Mouse (Mus musculus) hindbrain, embryonic 15.5 days (tissue): ENCODE data around the gene Cfap97d2. TPM values are rescaled to one million over a fixed set of nuclear protein-coding genes. Genes with fewer than 3 reads are reported as not detected.
A peak's percentile ranks its signal among the peaks of the same experiment; 100 is the strongest.

Experiments used
- ATAC-seq: fragments of 200-750 bp; cut with Nextera tagmentation; 2 replicates; pipeline ENCODE4 v1.8.0; 2017; ENCODE audit warnings: low read depth, moderate number of reproducible peaks, moderate TSS enrichment; ENCODE audit not compliant: low FRiP score
- H3K27ac ChIP-seq: fragments of 300-500 bp; sonication (generic); replicated peaks from 2 replicates; pipeline ENCODE4 v1.5.1; 2015; ENCODE audit warnings: mild to moderate bottlenecking, inconsistent platforms
- H3K27me3 ChIP-seq: fragments of 300-500 bp; sonication (generic); 2 replicates; pipeline ENCODE4 v1.6.1; 2015; ENCODE audit warnings: control low read depth, inconsistent platforms
- H3K36me3 ChIP-seq: fragments of 300-500 bp; sonication (generic); 2 replicates; pipeline ENCODE4 v1.6.1; 2015; ENCODE audit warnings: control low read depth, inconsistent platforms
- H3K4me1 ChIP-seq: fragments of 300-500 bp; sonication (generic); replicated peaks from 2 replicates; pipeline ENCODE4 v1.6.1; 2015; ENCODE audit warnings: control low read depth, inconsistent platforms
- H3K4me2 ChIP-seq: fragments of 300-500 bp; sonication (generic); 2 replicates; pipeline ENCODE4 v1.6.1; 2015; ENCODE audit warnings: moderate library complexity, mild to moderate bottlenecking, inconsistent platforms
- H3K4me3 ChIP-seq: fragments of 300-500 bp; sonication (generic); 2 replicates; pipeline ENCODE4 v1.5.1; 2015; ENCODE audit warnings: mild to moderate bottlenecking, inconsistent platforms
- H3K9ac ChIP-seq: fragments of 300-500 bp; sonication (generic); 2 replicates; pipeline ENCODE4 v1.6.1; 2015; ENCODE audit warnings: inconsistent platforms
- H3K9me3 ChIP-seq: fragments of 300-500 bp; sonication (generic); 2 replicates; pipeline ENCODE4 v1.6.1; 2016; ENCODE audit warnings: control low read depth, inconsistent platforms
- WGBS: fragments of 180-500 bp; shearing (Covaris S2); methylation state at CpG from one replicate; pipeline ENCODE4 v1.1.7; 2015; 5-methylcytosine and 5-hydroxymethylcytosine counted together
- polyA plus RNA-seq: library from polyadenylated mRNA; unstranded; fragments of >200 nt; fragmentation: Nextera tagmentation; extraction: Ambion mirVana; gene quantifications from 2 replicates; pipeline ENCODE4 v1.2.1, GENCODE M21; 2015

Gene Cfap97d2
- polyA plus RNA-seq, 1 experiment from 2014 or later, result 1.3 TPM

DNA sequence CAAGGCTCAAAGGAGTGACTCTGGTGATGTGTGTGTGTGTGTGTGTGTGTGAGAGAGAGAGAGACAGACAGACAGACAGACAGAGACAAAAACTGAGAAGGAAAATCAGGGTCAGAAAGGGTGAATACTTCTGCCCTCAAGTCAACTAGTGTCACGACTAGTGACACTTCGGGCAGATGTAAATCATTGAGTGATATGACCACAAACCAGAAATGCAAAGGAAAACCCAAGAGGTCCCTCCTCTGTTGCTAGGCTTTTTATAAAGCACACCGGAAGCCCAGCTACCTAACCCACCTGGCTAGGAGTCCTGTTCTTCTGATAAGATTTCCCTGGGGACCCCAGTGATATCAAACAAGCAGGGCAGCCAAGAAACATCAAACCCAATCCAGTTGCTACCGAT, 30.6 kb upstream of the Cfap97d2 start:
- H3K27ac ChIP-seq, result peak overlapping the region; percentile 93
- peak overlapping the region; percentile 88 for H3K4me3 ChIP-seq
- no peaks in the 10 kb centered on the region for H3K27me3 ChIP-seq
- no peaks in the 10 kb centered on the region for H3K9me3 ChIP-seq
- H3K4me2 ChIP-seq, result peak overlapping the region; percentile 73
- 70% methylated on average over 4 of the region's 4 CpGs for WGBS
- H3K36me3 ChIP-seq, result no peaks in the 10 kb centered on the region
- H3K9ac ChIP-seq, result peak overlapping the region; percentile 82
- H3K4me1 ChIP-seq, result peaks cover 40% of the 10 kb centered on the region
- ATAC-seq, result no peak

DNA sequence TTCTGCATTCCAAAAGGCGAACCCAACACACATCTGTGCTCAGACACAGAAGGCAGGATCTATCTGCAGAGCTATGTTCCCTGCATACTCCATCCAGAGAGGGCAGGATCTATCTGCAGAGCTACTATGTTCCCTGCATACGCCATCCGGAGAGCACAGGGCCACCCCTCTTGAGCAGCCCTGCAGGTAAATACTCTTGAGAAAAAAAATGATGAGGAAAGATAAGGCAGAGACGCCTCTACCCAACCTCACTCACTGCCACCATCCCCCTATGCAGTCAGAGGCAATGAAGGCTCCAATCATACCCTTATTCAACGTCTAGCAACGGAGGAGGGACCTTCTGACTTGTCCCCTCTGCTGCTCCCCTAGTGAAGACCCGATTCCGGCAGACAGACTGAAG, 30.2 kb upstream of the Cfap97d2 start:
- 34% methylated on average over 8 of the region's 8 CpGs for WGBS
- Histone ChIP-seq H3K4me2 (peak overlapping the region; percentile 73), H3K4me3 (peak overlapping the region; percentile 88), H3K36me3 (no peaks in the 10 kb centered on the region), H3K4me1 (peaks cover 38% of the 10 kb centered on the region), H3K9ac (peak overlapping the region; percentile 82), H3K9me3 (no peaks in the 10 kb centered on the region), H3K27me3 (no peaks in the 10 kb centered on the region), H3K27ac (peak overlapping the region; percentile 93)
- ATAC-seq, result no peak

DNA sequence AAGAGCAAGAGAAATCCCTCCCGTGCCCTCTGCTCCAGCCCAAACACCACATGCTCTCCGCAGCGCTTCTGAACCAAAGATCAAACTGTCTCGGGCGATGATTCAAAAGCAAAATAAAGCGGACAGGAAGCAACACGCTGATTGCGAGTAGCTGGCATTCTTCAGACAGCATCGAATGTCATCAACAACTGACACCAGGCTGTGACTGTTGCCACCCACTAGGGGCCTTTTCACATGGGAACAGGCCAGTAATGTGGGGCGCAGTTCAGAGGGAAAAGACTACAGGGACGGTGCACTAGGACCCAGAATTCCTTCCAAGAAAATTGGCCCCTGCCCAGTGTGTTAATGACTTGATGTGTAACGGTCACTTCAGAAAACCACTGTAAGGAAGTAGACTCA, 29.4 kb upstream of the Cfap97d2 start:
- H3K27me3 ChIP-seq, result no peaks in the 10 kb centered on the region
- H3K36me3 ChIP-seq, result no peaks in the 10 kb centered on the region
- 0% methylated on average over 12 of the region's 12 CpGs for WGBS
- peak; percentile 24; the same call in 1 of the 2 replicates for ATAC-seq
- H3K4me1 ChIP-seq, result peaks cover 38% of the 10 kb centered on the region
- peak overlapping the region; percentile 73 for H3K4me2 ChIP-seq
- H3K9ac ChIP-seq, result peak overlapping the region; percentile 82
- peak overlapping the region; percentile 88 for H3K4me3 ChIP-seq
- H3K27ac ChIP-seq, result peak overlapping the region; percentile 93
- H3K9me3 ChIP-seq, result no peaks in the 10 kb centered on the region

DNA sequence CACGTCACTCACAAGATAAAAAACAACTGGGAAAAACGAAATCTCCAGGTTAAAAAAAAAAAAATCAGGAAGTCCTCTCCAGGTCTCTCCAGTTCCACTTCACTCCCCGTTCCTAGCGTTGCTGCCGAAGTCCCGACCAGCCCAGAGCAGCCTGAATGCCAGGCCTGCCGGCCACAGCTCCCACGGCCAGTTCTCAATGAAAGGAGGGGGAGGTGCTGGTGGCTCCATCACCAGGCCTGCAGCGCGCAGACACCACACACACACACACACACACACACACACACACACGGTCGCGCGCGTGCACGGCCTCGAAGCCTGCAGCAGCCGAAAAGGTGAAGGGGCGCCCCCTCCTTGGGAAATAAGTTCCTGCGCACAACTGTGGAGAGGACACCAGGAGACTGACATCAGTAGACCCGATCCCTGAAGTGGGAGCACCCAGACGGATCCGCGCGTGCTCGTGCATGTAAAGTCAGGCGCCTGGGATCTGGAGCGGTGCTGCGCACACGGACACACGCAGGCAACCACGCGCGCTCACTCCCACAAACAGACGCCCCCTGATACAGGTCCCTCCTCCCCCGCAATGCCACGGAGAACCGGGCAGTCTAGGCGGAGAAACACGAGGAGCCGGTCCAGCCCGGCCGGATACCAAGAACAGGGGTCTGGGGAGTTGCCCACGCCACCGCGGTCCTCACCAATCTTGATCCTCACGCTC, 28.8 kb upstream of the Cfap97d2 start:
- under 1% methylated on average over 47 of the region's 47 CpGs for WGBS
- Histone ChIP-seq H3K27me3 (no peaks in the 10 kb centered on the region), H3K4me3 (peak overlapping the region; percentile 88), H3K36me3 (no peaks in the 10 kb centered on the region), H3K4me2 (peak overlapping the region; percentile 73), H3K27ac (peak overlapping the region; percentile 93), H3K4me1 (peaks cover 38% of the 10 kb centered on the region), H3K9ac (peak overlapping the region; percentile 82), H3K9me3 (no peaks in the 10 kb centered on the region)
- ATAC-seq, result peak; percentile 71

DNA sequence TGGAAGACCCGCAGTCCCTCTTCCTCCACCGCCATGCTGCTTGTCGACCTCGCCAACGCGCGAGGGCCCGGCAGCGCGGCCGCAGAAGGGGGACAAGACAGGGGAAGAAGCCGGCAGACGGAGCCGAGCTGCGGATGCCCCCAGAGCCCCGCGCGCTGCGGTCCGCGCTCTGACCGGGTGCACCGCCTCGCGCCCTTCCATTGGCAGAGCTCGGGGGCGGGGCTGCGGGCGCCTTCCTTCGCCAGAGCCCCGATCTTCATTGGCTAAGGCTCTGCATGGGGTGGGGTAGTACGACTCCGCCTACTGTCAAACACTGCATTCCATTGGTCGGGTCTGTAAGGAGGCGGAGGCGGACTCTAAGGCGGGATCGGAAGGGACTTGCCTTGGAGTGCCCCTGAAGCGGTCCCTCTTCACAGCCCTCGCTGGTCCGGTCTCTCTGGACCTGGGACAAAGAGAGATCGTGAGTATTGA, 28.2 kb upstream of the Cfap97d2 start, which contains the start of gene Rasa3:
Gene Rasa3, minus strand, starts transcription at position 191 of the 471 bp plus-strand sequence.
- Histone ChIP-seq H3K4me1 (peaks cover 38% of the 10 kb centered on the region), H3K9ac (peak within 1 kb of the TSS; percentile 82), H3K9me3 (no peaks in the 10 kb centered on the region), H3K4me2 (peak within 1 kb of the TSS; percentile 73), H3K36me3 (no peaks in the 10 kb centered on the region), H3K27ac (peak within 1 kb of the TSS; percentile 93), H3K4me3 (peak within 1 kb of the TSS; percentile 88), H3K27me3 (no peaks in the 10 kb centered on the region)
- peak; percentile 98 for ATAC-seq
- 0% methylated on average over 40 of the region's 42 CpGs for WGBS

DNA sequence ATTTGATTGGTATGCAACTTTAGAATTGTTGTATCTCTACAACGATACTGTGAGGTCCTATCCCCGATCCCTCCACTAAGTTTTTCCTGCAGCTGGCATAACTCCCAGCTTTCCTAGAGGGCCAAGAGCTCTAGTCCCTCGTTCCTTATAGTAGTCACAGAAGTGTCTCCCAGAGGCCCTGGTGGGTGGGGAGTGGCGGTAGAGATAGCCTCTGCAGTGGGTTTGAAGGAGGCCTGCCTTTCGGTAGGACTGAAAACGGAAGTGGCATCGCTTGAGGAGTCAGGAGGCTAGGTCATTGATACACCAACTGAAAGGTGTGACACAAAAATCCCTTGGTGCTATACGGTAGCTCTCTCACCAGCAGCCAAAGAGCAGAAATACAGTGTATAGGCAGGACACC, 27.5 kb upstream of the Cfap97d2 start:
- Histone ChIP-seq H3K4me1 (peaks cover 34% of the 10 kb centered on the region), H3K9me3 (no peaks in the 10 kb centered on the region), H3K27ac (peak overlapping the region; percentile 93), H3K4me2 (peak overlapping the region; percentile 73), H3K36me3 (no peaks in the 10 kb centered on the region), H3K9ac (peak overlapping the region; percentile 8), H3K4me3 (peak overlapping the region; percentile 88), H3K27me3 (no peaks in the 10 kb centered on the region)
- 40% methylated on average over 8 of the region's 8 CpGs for WGBS
- ATAC-seq, result no peak

DNA sequence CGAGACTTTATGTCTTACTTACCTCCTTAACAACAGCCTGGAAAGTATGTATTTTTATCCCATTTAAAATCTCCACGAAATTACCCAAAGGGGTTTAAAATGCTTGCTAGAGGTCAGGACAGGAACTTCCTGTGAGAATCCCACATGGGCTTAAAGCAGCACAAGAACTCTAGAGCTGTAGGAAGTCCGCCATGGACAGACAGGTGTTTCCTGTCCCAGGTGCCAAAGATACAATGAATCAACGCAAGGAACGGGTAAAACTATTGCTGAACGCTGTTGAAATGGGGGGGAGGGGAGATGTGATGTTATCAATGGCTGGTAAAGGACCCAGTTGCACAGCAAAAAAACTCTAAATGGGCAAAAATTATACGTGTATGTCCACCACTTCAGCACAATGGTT, 21.6 kb upstream of the Cfap97d2 start:
- 78% methylated on average over 7 of the region's 7 CpGs for WGBS
- H3K9ac ChIP-seq, result no peak overlapping the region
- no peaks in the 10 kb centered on the region for H3K27me3 ChIP-seq
- no peak for ATAC-seq
- peaks cover 7% of the 10 kb centered on the region; the same call in 1 of the 2 replicates for H3K4me1 ChIP-seq
- H3K9me3 ChIP-seq, result no peaks in the 10 kb centered on the region
- no peaks in the 10 kb centered on the region for H3K36me3 ChIP-seq
- H3K4me2 ChIP-seq, result no peak overlapping the region
- H3K27ac ChIP-seq, result no peak overlapping the region
- no peak overlapping the region for H3K4me3 ChIP-seq

DNA sequence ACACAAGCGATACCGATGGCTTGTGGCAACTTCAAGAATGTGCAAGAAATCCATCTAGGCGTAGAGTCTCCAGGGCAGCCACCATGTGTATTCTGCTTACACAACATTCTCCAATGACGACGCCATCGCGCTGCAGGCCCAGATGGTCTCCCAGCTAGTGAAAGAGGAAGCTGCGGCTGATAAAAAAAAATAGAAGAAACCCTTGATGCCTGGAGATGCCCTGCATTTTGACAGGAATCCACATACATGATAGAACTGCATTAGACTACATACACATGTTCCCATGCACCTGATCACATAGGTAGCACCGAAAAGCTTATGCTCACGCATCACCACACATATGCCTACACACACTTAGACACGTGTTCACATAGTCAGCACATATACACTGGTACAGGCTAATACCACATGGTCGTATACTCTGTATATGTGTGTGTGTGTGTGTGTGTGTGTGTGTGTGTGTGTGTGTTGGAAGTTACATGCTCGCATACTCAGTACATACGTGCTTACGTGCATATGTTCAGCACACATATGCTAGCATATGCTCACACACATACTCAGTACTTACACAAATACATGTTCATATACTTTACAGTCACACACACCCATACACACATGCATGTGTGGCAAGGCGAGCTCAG, 19.9 kb upstream of the Cfap97d2 start:
- no peak for ATAC-seq
- Histone ChIP-seq H3K9ac (no peak overlapping the region), H3K27ac (no peak overlapping the region), H3K4me3 (no peak overlapping the region), H3K4me2 (no peak overlapping the region), H3K9me3 (no peaks in the 10 kb centered on the region), H3K27me3 (no peaks in the 10 kb centered on the region), H3K4me1 (peaks cover 7% of the 10 kb centered on the region; the same call in 1 of the 2 replicates), H3K36me3 (no peaks in the 10 kb centered on the region)
- 85% methylated on average over 16 of the region's 16 CpGs for WGBS

DNA sequence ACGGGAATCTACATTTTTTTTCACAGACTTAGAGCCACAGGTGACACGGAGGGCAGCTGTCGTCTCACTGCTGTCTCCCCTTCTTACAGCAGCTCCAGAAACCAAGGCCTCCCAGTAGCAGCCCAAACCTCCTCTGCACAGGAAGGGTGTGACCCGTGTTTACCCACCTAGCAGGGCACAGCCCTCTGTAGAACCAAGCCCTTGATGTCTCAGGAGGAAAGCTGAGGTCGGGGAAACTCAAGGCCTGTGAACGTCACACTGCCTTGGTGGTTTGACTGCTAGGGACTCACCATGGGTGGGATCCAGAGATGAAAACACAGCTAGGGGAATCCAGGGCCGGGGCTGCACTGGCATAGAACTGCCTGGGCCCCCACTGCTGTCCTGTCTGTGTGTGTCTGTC, 19.3 kb upstream of the Cfap97d2 start:
- no peak overlapping the region for H3K9ac ChIP-seq
- H3K27ac ChIP-seq, result no peak overlapping the region
- H3K36me3 ChIP-seq, result no peaks in the 10 kb centered on the region
- no peak for ATAC-seq
- WGBS, result 79% methylated on average over 7 of the region's 7 CpGs
- no peak overlapping the region for H3K4me3 ChIP-seq
- H3K9me3 ChIP-seq, result no peaks in the 10 kb centered on the region
- no peaks in the 10 kb centered on the region for H3K27me3 ChIP-seq
- H3K4me1 ChIP-seq, result peaks cover 8% of the 10 kb centered on the region; the same call in 1 of the 2 replicates
- H3K4me2 ChIP-seq, result no peak overlapping the region

DNA sequence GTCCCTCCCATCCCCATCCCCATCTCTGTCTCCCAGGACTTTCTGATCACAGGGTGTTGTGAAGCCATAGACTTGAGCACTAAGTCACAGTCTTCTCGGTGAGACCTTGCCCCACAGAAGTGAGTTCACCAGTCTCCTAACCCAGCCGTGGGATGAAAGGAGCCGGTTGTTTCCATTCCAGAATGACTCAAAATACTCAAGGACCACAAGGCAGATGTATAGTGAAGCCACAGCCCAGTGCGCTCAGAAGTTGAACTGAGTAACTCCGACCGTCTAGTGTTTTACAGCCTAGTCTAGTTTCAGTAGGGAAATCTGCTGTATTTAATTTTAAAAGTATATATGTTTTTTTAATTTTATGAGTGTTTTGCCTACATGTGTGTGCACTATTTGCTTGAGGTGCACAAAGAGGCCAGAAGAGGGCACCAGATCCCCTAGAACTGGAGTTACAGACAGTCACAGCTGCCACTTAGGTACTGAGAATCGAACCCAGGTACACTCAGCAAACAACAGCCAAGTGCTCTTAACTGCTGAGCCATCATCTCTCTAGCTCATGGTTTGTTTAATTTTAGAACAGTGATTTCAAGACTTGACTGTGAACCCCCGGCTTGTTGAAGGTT, 18.5 kb upstream of the Cfap97d2 start:
- Histone ChIP-seq H3K4me1 (peaks cover 13% of the 10 kb centered on the region), H3K9me3 (no peaks in the 10 kb centered on the region), H3K9ac (no peak overlapping the region), H3K36me3 (no peaks in the 10 kb centered on the region), H3K4me3 (no peak overlapping the region), H3K27me3 (no peaks in the 10 kb centered on the region), H3K27ac (no peak overlapping the region), H3K4me2 (no peak overlapping the region)
- no peak for ATAC-seq
- 96% methylated on average over 8 of the region's 8 CpGs for WGBS

DNA sequence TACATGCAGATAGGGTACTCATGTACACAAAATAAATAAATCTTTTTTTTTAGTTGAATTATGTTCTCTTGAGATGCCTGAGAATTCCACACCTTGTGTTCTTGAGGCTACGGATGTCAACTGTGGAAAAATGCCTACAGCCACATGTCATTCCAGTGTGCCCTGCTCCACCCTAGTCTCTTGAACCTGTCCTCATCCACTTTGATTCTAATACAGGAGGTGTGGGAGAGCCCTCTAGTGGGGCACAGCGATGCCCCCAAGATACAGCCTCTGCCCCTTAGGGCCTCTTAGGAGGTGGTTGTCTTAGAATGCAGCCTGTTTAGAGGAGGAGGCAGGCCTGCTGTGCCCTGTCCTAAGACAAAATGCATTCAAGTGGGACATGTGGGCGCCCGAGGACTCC, 17.7 kb upstream of the Cfap97d2 start:
- Histone ChIP-seq H3K4me3 (no peak overlapping the region), H3K27me3 (no peaks in the 10 kb centered on the region), H3K4me2 (no peak overlapping the region), H3K9ac (no peak overlapping the region), H3K9me3 (no peaks in the 10 kb centered on the region), H3K36me3 (no peaks in the 10 kb centered on the region), H3K27ac (no peak overlapping the region), H3K4me1 (peaks cover 20% of the 10 kb centered on the region)
- whole genome bisulfite sequencing, result 83% methylated on average over 4 of the region's 4 CpGs
- ATAC-seq, result no peak

DNA sequence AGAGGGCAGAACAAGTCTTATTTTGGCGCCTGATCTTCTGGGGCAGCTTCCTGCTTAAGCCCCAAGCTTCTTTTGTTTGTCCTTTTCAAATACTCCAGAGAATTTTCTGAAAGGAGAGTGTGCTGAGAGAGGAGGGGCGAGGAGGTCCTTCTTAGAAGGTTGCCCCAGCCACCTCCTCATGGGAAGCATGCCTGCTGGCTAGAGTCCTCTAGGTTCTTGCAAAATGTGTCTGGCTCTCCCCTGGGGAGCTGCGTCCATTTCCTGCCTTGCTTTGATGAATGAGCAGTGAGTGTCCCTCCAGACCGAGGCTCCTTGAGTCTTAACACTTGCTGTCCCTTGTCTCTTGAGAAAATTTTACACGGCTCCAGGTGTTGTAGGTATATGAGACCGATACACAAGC, 17.2 kb upstream of the Cfap97d2 start:
- no peak overlapping the region for H3K4me3 ChIP-seq
- H3K36me3 ChIP-seq, result no peaks in the 10 kb centered on the region
- no peak overlapping the region for H3K4me2 ChIP-seq
- peaks cover 21% of the 10 kb centered on the region for H3K4me1 ChIP-seq
- no peak overlapping the region for H3K27ac ChIP-seq
- WGBS, result 52% methylated on average over 6 of the region's 6 CpGs
- no peaks in the 10 kb centered on the region for H3K27me3 ChIP-seq
- H3K9me3 ChIP-seq, result no peaks in the 10 kb centered on the region
- H3K9ac ChIP-seq, result no peak overlapping the region
- no peak for ATAC-seq
